Comparison of ENCODE assay signal across 8 mouse cellular contexts in genomic region chr13:46725227-46725626, GRCm38 (mm10). TPM values are rescaled to one million over a fixed set of nuclear protein-coding genes. Genes with fewer than 3 reads are reported as not detected.
DNase-seq lines count a peak whose midpoint lies in the region; ATAC-seq lines count a peak whose summit lies in the region.

No protein-coding gene starts in this region.

- H3K27me3 ChIP-seq in embryonic facial prominence, embryonic 15.5 days: no peaks in the 10 kb centered on the region
- no peaks in the 10 kb centered on the region for H3K27me3 ChIP-seq in limb, embryonic 13.5 days

- H3K36me3 ChIP-seq in embryonic facial prominence, embryonic 15.5 days: no peaks in the 10 kb centered on the region
- H3K36me3 ChIP-seq in limb, embryonic 13.5 days: no peaks in the 10 kb centered on the region

- peak overlapping the region; percentile 22; the same call in 1 of the 2 replicates for H3K4me2 ChIP-seq in embryonic facial prominence, embryonic 15.5 days (replicated peaks)
- peak overlapping the region; percentile 51 for H3K4me2 ChIP-seq in limb, embryonic 13.5 days (replicated peaks)

- H3K27ac ChIP-seq in embryonic facial prominence, embryonic 15.5 days (replicated peaks): no peak overlapping the region
- no peak overlapping the region for H3K27ac ChIP-seq in limb, embryonic 13.5 days

- 30% methylated on average over 2 of the region's 2 CpGs for WGBS in embryonic facial prominence, embryonic 15.5 days
- WGBS in limb, embryonic 13.5 days: 43% methylated on average over 2 of the region's 2 CpGs

- H3K9me3 ChIP-seq in embryonic facial prominence, embryonic 15.5 days (replicated peaks): no peaks in the 10 kb centered on the region
- no peaks in the 10 kb centered on the region for H3K9me3 ChIP-seq in limb, embryonic 13.5 days

- peak; percentile 31 for DNase-seq in embryo, embryonic 10.5 days (ENCODE audit: low spot score)
- DNase-seq in embryo, embryonic 10 days (ENCODE audit: low spot score): no peak
- DNase-seq in A20 (ENCODE audit: low read depth, low spot score): peak; percentile 60
- peak; percentile 50 for DNase-seq in skeletal muscle tissue, adult 2 months (ENCODE audit: low read depth, low spot score)
- no peak for DNase-seq in cerebellum, postnatal 4 days (ENCODE audit: low spot score in 2 of 2)
- no peak for DNase-seq in urinary bladder, postnatal 25 days (ENCODE audit: low spot score)

- no peak overlapping the region for H3K9ac ChIP-seq in embryonic facial prominence, embryonic 15.5 days
- no peak overlapping the region for H3K9ac ChIP-seq in limb, embryonic 13.5 days

- 0 out of 2 replicates have a peak overlapping the region, but pooled peaks have one; percentile 8 for H3K4me3 ChIP-seq in embryonic facial prominence, embryonic 15.5 days (replicated peaks)
- H3K4me3 ChIP-seq in limb, embryonic 13.5 days: peak overlapping the region; percentile 13; the same call in 1 of the 2 replicates

- ATAC-seq in embryonic facial prominence, embryonic 15.5 days (ENCODE audit: insufficient number of reproducible peaks, low FRiP score, low TSS enrichment, low read depth): no peak
- ATAC-seq in limb, embryonic 13.5 days (ENCODE audit: low FRiP score, low read depth): no peak

- peaks cover 12% of the 10 kb centered on the region for H3K4me1 ChIP-seq in embryonic facial prominence, embryonic 15.5 days
- H3K4me1 ChIP-seq in limb, embryonic 13.5 days: peaks cover 26% of the 10 kb centered on the region

RNA-seq across cellular contexts. Expression of gene Nup153, which starts 2.5 kb away (rescaled TPM):
- polyA plus RNA-seq in embryonic facial prominence, embryonic 15.5 days (2015; fragmentation: Nextera tagmentation; extraction: Ambion mirVana): 20.5 and 21.8 TPM in 2 replicates
- 24.0 and 24.9 TPM in 2 replicates for polyA plus RNA-seq in limb, embryonic 13.5 days (2015; fragmentation: Nextera tagmentation; extraction: Ambion mirVana)

RNA-seq across cellular contexts. Expression of gene Fam8a1, which starts 55.9 kb away (rescaled TPM):
- 12.2 and 13.5 TPM in 2 replicates for polyA plus RNA-seq in embryonic facial prominence, embryonic 15.5 days (2015; fragmentation: Nextera tagmentation; extraction: Ambion mirVana)
- 11.6 and 11.8 TPM in 2 replicates for polyA plus RNA-seq in limb, embryonic 13.5 days (2015; fragmentation: Nextera tagmentation; extraction: Ambion mirVana)

Comparison
In these comparisons a context has a peak if more than half of its experiments do, and no peak if none do; other contexts are left out.
1. DNase-seq: peak in embryo, embryonic 10.5 days (single experiment), A20 (single experiment) and skeletal muscle tissue, adult 2 months (single experiment); none in embryo, embryonic 10 days (single experiment), cerebellum, postnatal 4 days (0 of 2) and urinary bladder, postnatal 25 days (single experiment).